Mouse (Mus musculus): ENCODE data around the gene Hoxb5.

Hoxb5 gene

DNA sequence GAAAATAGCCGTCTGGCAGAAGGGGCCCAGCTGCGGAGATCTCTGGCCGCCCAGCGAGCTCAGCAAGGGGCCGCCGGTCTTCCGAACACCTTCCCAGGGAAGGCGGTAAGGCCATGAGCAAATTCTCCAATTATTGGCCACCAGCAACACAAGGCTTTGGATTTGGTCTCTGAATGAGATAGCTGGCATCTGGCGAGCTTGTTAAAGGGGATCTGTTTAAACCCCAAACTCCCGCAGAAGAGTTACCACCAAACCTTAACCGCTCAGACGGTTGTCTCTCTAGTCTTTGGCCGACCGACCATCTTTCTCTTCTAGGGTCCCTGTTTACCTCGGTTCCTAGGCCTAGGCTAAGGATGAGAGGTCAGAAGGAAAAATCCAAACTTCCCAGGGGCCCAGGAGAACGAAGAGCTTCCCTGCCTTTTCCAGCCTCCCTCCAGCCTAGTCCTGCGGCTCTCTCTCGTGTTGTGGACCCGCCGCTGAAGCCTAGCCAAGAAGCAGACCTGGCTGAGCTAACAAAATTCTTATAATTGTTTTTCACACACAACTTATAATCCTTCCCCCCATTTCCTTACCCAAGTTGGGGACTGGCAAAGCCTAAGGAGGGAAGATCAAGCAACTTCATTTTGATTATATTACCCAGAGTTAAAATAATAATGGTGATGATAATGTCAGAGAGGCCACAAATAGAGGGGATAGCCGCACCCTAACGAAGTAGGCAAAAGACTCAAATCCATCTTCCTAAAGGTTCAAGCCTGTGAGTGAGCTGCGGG is 570 bp upstream of the Hoxb5 start:
- no peak for DNase-seq (ENCODE audit: low read depth, low spot score)

DNA sequence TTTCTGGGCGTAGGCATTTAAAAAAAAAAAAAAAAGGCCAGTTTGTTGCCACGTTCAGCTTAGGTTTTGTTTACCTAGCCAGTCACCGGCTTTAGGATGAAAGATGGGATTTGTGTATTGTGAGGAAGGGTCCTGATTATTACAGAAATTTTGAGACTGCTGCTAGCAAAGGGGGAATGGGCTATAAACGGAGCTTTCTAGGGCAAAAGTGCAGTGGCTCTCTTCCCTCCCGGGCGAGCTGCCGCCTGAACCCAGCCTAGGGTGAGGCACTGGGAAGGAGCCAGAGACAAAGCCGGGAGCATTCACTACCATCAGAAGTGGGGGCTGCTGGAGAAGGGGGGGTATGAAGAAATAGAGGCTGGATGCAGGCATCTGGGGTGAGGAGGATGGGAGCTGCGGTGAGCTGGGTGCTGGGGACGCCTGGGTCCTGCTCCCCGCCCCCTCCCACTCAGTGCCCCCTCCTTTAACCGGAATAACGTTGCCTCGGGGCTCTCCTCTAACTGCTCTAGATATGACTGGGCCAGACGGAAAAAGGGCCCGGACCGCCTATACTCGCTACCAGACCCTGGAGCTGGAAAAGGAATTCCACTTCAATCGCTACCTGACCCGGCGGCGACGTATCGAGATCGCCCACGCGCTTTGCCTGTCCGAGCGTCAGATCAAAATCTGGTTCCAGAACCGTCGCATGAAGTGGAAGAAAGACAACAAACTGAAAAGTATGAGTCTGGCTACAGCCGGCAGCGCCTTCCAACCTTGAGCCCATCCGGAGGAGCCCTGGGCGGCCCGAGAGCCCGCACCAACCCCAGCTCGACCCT is 1.5 kb downstream of the Hoxb5 start:
- DNase-seq (ENCODE audit: low read depth, low spot score): no peak

GRCm38 (mm10) chr11:96305505-96306182 is 2.5 kb downstream of the Hoxb5 start:
- DNase-seq (ENCODE audit: low read depth, low spot score): no peak

- DNase-seq (ENCODE audit: low read depth, low spot score): no peak
These were observed 3.2 kb downstream of the Hoxb5 start for GRCm38 (mm10) chr11:96306183-96306907.

DNA sequence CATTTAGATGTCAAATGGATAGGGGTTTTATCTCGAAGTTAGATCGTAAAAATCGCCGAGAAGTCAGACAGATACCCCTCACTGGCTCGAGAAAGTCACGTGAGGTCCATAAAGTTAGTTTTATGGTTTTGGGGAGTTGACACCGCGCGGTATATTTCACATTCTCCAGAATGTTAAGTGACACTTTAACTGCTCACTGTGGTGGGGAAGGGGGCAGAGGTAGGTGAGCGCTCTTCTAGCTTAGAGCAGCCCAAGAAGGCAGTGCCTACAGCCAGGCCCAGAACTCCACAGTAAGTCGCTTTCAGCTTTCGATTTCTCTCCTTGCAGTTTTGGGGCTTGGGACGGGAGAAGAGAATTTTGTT is 3.8 kb downstream of the Hoxb5 start:
- DNase-seq (ENCODE audit: low read depth, low spot score): no peak

- DNase-seq (ENCODE audit: low read depth, low spot score): no peak
These were observed 5.6 kb downstream of the Hoxb5 start for GRCm38 (mm10) chr11:96308763-96309162.

DNA sequence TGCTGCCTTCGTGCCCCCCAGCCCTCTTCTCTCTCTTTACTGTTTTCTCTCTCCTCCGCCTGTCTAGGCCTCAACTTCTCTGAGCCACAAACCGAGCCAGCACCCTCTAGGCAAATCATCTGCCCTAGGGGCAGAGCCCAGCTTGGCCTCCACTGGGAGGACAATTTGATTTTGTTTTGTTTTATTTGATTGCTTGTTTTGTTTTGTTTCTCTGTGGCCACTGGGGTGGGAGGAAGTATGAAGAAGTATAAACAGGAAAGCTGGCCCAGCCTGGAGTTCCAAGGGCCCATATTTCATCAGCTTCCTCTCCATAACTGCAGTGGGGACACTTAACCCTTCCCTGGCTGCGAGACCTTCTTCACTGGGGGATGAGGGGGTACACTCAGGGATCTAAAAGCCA is 6.2 kb downstream of the Hoxb5 start:
- DNase-seq (ENCODE audit: low read depth, low spot score): no peak

GRCm38 (mm10) chr11:96310183-96310938 is 7.2 kb downstream of the Hoxb5 start:
- no peak for DNase-seq (ENCODE audit: low read depth, low spot score)

DNA sequence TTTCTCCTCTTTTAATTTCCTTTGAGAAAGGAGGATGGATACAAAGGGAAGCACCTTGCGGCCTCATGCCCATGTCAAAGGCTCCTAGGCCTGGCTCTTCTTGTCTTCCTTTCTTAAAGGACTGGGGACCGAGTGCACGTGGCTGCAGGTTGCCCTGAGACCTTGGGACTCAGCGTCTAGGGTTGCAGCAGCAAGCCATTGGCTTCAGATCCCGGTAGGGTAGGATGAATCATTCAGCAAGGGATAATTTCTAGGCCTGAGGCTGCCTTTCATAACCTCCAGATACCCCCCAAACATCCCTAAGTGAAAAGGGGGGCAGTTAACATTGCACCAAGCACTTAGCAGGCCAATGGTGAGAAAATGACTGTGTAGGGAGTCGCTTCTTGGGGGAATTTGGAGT is 8.0 kb downstream of the Hoxb5 start:
- no peak for DNase-seq (ENCODE audit: low read depth, low spot score)

GRCm38 (mm10) chr11:96311520-96312417 is 8.6 kb downstream of the Hoxb5 start:
- DNase-seq (ENCODE audit: low read depth, low spot score): peak; percentile 36

DNA sequence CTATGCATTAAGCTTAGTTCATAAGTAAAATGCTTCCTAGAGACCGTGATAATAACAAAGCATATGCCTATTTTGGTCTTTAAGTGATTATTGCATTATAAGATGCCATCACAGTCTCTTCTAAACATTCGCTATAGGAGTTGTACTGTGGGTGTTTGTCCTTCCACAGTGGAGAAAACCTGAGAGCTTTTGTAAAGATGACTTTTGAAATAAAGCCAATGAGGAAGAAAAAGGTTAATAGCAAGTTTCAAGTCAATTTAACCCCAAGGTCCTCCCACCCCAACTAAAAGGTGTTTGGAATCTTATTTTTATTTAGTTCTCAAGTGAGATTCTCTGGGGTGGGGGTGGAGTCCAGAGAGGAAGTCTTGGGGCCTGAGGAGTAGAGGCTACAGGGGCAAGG is 10.0 kb downstream of the Hoxb5 start:
- no peak for DNase-seq (ENCODE audit: low read depth, low spot score)

DNA sequence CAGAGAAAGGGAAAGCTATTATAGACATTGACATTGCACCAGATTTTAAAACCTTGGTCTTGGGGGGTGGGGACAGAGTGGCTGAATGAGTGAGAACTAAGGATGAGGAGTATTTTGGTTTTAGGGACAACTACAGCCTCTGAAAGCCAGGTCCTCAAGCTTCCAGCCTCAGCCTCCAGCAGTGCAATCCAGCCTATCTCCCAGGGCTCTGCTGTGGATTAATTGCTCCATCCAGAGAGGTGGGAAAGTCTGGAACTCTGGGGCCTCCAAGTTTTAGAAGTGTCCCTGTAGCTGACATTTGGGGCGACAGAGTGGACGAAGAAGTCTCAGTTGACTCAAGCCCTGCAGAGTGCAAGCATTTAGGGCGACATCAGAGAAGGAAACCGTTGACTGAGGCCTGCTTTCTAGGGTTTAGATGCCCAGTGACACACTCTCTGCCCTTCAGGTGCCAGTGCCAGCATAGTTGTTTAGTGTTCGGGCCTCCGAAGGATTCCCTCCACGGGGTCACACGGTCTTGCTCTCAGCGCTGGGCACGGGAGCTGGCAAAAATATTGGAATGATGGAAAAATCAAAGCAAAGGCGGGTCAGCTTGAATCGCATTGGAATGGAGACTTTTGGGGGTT is 10.8 kb downstream of the Hoxb5 start:
- DNase-seq (ENCODE audit: low read depth, low spot score): no peak

GRCm38 (mm10) chr11:96314671-96315343 is 11.7 kb downstream of the Hoxb5 start:
- no peak for DNase-seq (ENCODE audit: low read depth, low spot score)

DNA sequence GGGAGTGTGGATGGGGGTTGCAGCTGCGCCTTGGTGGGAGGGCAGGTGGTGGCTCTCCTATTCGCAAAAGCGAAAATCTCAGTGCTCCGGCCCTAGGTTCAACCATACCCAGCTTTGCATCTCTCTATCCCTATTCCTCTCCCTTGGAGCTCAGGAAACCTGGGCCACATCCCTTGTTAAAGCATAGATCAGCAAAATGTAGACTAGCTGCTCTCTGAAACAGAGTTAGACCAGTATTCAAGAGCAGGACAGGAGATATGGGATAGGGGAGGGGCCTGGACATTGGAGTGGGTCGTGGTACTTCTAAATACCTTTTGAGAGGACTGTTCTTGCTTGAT is 12.2 kb downstream of the Hoxb5 start:
- DNase-seq (ENCODE audit: low read depth, low spot score): no peak

- no peak for DNase-seq (ENCODE audit: low read depth, low spot score)
These were observed 13.8 kb downstream of the Hoxb5 start for GRCm38 (mm10) chr11:96316696-96317607.

- DNase-seq (ENCODE audit: low read depth, low spot score): no peak
These were observed 14.7 kb downstream of the Hoxb5 start, which contains the start of gene Hoxb4 for GRCm38 (mm10) chr11:96317608-96318367. Gene Hoxb4 (plus strand): TSS chr11:96318267.

DNA sequence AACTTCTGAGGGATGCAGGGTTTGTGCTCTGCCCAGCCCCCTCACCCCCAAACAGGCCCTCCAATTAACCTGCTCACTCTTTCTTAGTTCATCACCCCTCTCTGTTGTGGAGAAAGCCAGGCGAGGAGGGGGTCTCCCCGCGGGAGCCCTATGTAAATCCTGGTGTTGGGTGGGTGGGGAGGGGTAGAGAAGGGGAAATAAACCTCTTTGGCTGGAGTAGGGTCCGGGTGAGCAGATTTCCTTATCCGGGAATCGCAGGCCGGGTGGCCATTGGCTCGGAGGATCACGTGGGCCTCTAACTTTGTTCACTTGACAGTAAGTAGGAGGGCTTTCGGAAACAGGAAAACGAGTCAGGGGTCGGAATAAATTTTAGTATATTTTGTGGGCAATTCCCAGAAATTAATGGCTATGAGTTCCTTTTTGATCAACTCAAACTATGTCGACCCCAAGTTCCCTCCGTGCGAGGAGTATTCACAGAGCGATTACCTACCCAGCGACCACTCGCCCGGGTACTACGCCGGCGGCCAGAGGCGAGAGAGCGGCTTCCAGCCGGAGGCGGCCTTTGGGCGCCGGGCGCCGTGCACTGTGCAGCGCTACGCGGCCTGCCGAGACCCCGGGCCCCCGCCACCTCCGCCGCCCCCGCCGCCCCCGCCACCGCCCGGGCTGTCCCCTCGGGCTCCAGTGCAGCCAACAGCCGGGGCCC is 15.4 kb downstream of the Hoxb5 start:
- no peak for DNase-seq (ENCODE audit: low read depth, low spot score)
